Comparison of ENCODE assay signal across 23 mouse cellular contexts in the genomic region with DNA sequence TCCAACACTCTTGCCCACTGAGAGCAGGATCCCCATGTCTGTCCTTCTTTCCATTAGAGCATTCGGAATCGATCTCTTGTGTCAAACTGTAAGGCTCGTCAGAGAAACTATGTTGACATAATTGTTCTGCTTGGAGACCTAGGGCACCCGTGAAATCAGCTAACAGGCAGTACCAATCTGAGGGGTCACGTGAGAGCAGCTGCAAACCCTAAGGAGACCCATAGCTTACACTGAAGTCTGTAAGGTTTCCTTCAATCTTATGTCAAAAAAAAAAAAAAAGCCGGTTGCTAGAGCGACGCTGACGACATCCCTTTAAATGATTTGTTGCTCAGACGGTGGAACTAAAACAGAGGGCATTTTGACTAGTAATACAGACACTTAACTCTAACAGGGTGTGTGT.
DNase-seq lines count a peak whose midpoint lies in the region; ATAC-seq and TF ChIP-seq lines count a peak whose summit lies in the region.
"Had no signal": no experiment of that assay in that cellular context is flagged by ENCODE, and none has a peak within 500 bp of the region (broad histone marks: within the 10 kb centered on the region; RNA-seq: fewer than 3 reads in every experiment).

No protein-coding gene starts in this region.

- no peaks in the 10 kb centered on the region for H3K27me3 ChIP-seq in midbrain, embryonic 11.5 days (ENCODE audit: control insufficient read depth, insufficient read depth, low read length)
- no peaks in the 10 kb centered on the region for H3K27me3 ChIP-seq in midbrain, embryonic 10.5 days (ENCODE audit: low read depth, poor library complexity, severe bottlenecking)
- H3K27me3 ChIP-seq in embryonic facial prominence, embryonic 11.5 days (ENCODE audit: control insufficient read depth, insufficient read depth, low read length), result no peaks in the 10 kb centered on the region
- H3K27me3 ChIP-seq in embryonic facial prominence, embryonic 14.5 days (replicated peaks; ENCODE audit: control insufficient read depth, insufficient read depth, low read length), result no peaks in the 10 kb centered on the region
- no peaks in the 10 kb centered on the region for H3K27me3 ChIP-seq in lung, postnatal 0 days (replicated peaks; ENCODE audit: insufficient read depth, low read length)
- H3K27me3 ChIP-seq: CH12.LX; embryonic facial prominence, embryonic 12.5 days; forebrain, embryonic 13.5 days; forebrain, embryonic 15.5 days had no signal

- H3K4me3 ChIP-seq in midbrain, embryonic 11.5 days (ENCODE audit: low read depth, low read length), result no peak overlapping the region
- no peak overlapping the region for H3K4me3 ChIP-seq in midbrain, embryonic 10.5 days
- no peak overlapping the region for H3K4me3 ChIP-seq in embryonic facial prominence, embryonic 11.5 days (ENCODE audit: low read depth, low read length)
- no peak overlapping the region for H3K4me3 ChIP-seq in embryonic facial prominence, embryonic 14.5 days (ENCODE audit: low read depth, low read length)
- H3K4me3 ChIP-seq in lung, postnatal 0 days (ENCODE audit: low read depth, low read length), result no peak overlapping the region
- H3K4me3 ChIP-seq: embryonic facial prominence, embryonic 12.5 days; forebrain, embryonic 13.5 days; forebrain, embryonic 15.5 days had no signal

- DNase-seq in embryo, embryonic 10.5 days (ENCODE audit: low spot score), result peak; percentile 22
- DNase-seq in embryo, embryonic 9.5 days (ENCODE audit: extremely low spot score), result no peak
- DNase-seq in midbrain, embryonic 11.5 days (ENCODE audit: low spot score, missing footprints), result peak; percentile 74
- no peak for DNase-seq in midbrain, embryonic 10.5 days (ENCODE audit: low spot score)
- peak; percentile 30 for DNase-seq in embryonic facial prominence, embryonic 11.5 days (ENCODE audit: low spot score)
- peak; percentile 28 for DNase-seq in embryonic facial prominence, embryonic 14.5 days (ENCODE audit: low spot score)
- no peak for DNase-seq in frontal cortex, postnatal 14 days (ENCODE audit: low spot score in 2 of 2)
- no peak for DNase-seq in lung, postnatal 0 days (ENCODE audit: low spot score)
- DNase-seq: adrenal gland, adult 2 months; adrenal gland, postnatal 10 days; adrenal gland, postnatal 25 days; B cell, adult 2 months; cerebellum, adult 11 months; cerebellum, adult 18-20 months; cerebellum, adult 8-10 months; cerebellum, postnatal 25 days; embryo, embryonic 11 days; forebrain, postnatal 0 days had no signal

- no peaks in the 10 kb centered on the region for H3K36me3 ChIP-seq in midbrain, embryonic 11.5 days (ENCODE audit: control insufficient read depth, insufficient read depth, low read length)
- H3K36me3 ChIP-seq in midbrain, embryonic 10.5 days, result no peaks in the 10 kb centered on the region
- H3K36me3 ChIP-seq in embryonic facial prominence, embryonic 11.5 days (replicated peaks; ENCODE audit: control insufficient read depth, insufficient read depth, low read depth, low read length), result no peaks in the 10 kb centered on the region
- H3K36me3 ChIP-seq in embryonic facial prominence, embryonic 14.5 days (ENCODE audit: control insufficient read depth, insufficient read depth, low read length), result no peaks in the 10 kb centered on the region
- no peaks in the 10 kb centered on the region for H3K36me3 ChIP-seq in lung, postnatal 0 days (ENCODE audit: insufficient read depth, low read length)
- H3K36me3 ChIP-seq: embryonic facial prominence, embryonic 12.5 days; forebrain, embryonic 15.5 days had no signal

- no peak for ATAC-seq in midbrain, embryonic 11.5 days (ENCODE audit: low FRiP score)
- peak; percentile 65; the same call in 1 of the 2 replicates for ATAC-seq in embryonic facial prominence, embryonic 11.5 days (replicated peaks; ENCODE audit: insufficient number of reproducible peaks, low FRiP score, low TSS enrichment, low read depth)
- ATAC-seq in embryonic facial prominence, embryonic 14.5 days (ENCODE audit: low read depth), result no peak
- ATAC-seq in lung, postnatal 0 days, result no peak
- ATAC-seq: CD4-positive, CD25-positive, alpha-beta regulatory T cell, adult 4 months; forebrain, embryonic 13.5 days; forebrain, embryonic 15.5 days; forebrain, postnatal 0 days had no signal

- TF ChIP-seq EP300 in lung, postnatal 0 days (IDR thresholded peaks at IDR 0.05), result no peak

- H3K9me3 ChIP-seq in midbrain, embryonic 11.5 days (ENCODE audit: control insufficient read depth, low read length), result no peaks in the 10 kb centered on the region; the same call in 1 of the 2 replicates
- peaks cover 8% of the 10 kb centered on the region for H3K9me3 ChIP-seq in midbrain, embryonic 10.5 days (replicated peaks)
- no peaks in the 10 kb centered on the region for H3K9me3 ChIP-seq in embryonic facial prominence, embryonic 11.5 days (replicated peaks; ENCODE audit: control insufficient read depth, low read length)
- H3K9me3 ChIP-seq in embryonic facial prominence, embryonic 14.5 days (ENCODE audit: control insufficient read depth, low read length), result no peaks in the 10 kb centered on the region
- H3K9me3 ChIP-seq in lung, postnatal 0 days (ENCODE audit: low read length), result no peaks in the 10 kb centered on the region
- H3K9me3 ChIP-seq: embryonic facial prominence, embryonic 12.5 days; forebrain, embryonic 15.5 days had no signal

- no peaks in the 10 kb centered on the region for H3K4me1 ChIP-seq in midbrain, embryonic 11.5 days (ENCODE audit: control insufficient read depth, insufficient read depth, low read length)
- no peaks in the 10 kb centered on the region for H3K4me1 ChIP-seq in midbrain, embryonic 10.5 days
- no peaks in the 10 kb centered on the region for H3K4me1 ChIP-seq in embryonic facial prominence, embryonic 11.5 days (ENCODE audit: control insufficient read depth, insufficient read depth, low read length)
- H3K4me1 ChIP-seq in embryonic facial prominence, embryonic 14.5 days (ENCODE audit: control insufficient read depth, insufficient read depth, low read length), result no peaks in the 10 kb centered on the region
- no peaks in the 10 kb centered on the region for H3K4me1 ChIP-seq in lung, postnatal 0 days (ENCODE audit: insufficient read depth, low read depth, low read length)
- H3K4me1 ChIP-seq: embryonic facial prominence, embryonic 12.5 days; forebrain, embryonic 13.5 days; forebrain, embryonic 15.5 days had no signal

- no peak for TF ChIP-seq CTCF in lung, postnatal 0 days (IDR thresholded peaks at IDR 0.05)

- no peak overlapping the region for H3K9ac ChIP-seq in midbrain, embryonic 11.5 days (ENCODE audit: low read length)
- H3K9ac ChIP-seq in embryonic facial prominence, embryonic 11.5 days (replicated peaks; ENCODE audit: low read length), result no peak overlapping the region
- no peak overlapping the region for H3K9ac ChIP-seq in embryonic facial prominence, embryonic 14.5 days (ENCODE audit: low read depth, low read length)
- H3K9ac ChIP-seq in lung, postnatal 0 days (replicated peaks; ENCODE audit: low read depth), result no peak overlapping the region
- H3K9ac ChIP-seq: embryonic facial prominence, embryonic 12.5 days; forebrain, embryonic 13.5 days; forebrain, embryonic 15.5 days; forebrain, postnatal 0 days had no signal

- no peak overlapping the region for H3K4me2 ChIP-seq in midbrain, embryonic 11.5 days
- H3K4me2 ChIP-seq in embryonic facial prominence, embryonic 11.5 days (ENCODE audit: low read depth, low read length), result no peak overlapping the region
- no peak overlapping the region for H3K4me2 ChIP-seq in embryonic facial prominence, embryonic 14.5 days (ENCODE audit: low read depth, low read length)
- no peak overlapping the region for H3K4me2 ChIP-seq in lung, postnatal 0 days (replicated peaks; ENCODE audit: low read depth, low read length)
- H3K4me2 ChIP-seq: embryonic facial prominence, embryonic 12.5 days; forebrain, embryonic 13.5 days; forebrain, embryonic 15.5 days had no signal

- no peak overlapping the region for H3K27ac ChIP-seq in midbrain, embryonic 11.5 days (ENCODE audit: low read depth, low read length)
- no peak overlapping the region for H3K27ac ChIP-seq in midbrain, embryonic 10.5 days (replicated peaks)
- no peak overlapping the region for H3K27ac ChIP-seq in embryonic facial prominence, embryonic 11.5 days (replicated peaks; ENCODE audit: low read depth, low read length)
- H3K27ac ChIP-seq in embryonic facial prominence, embryonic 14.5 days (replicated peaks; ENCODE audit: low read depth, low read length), result no peak overlapping the region
- H3K27ac ChIP-seq in lung, postnatal 0 days (ENCODE audit: low read length), result no peak overlapping the region
- H3K27ac ChIP-seq: embryonic facial prominence, embryonic 12.5 days; forebrain, embryonic 13.5 days; forebrain, embryonic 15.5 days had no signal

- WGBS in midbrain, embryonic 11.5 days, result 79% methylated on average over 10 of the region's 10 CpGs
- 82% methylated on average over 10 of the region's 10 CpGs for WGBS in midbrain, embryonic 10.5 days
- 48% methylated on average over 10 of the region's 10 CpGs for WGBS in embryonic facial prominence, embryonic 11.5 days
- WGBS in embryonic facial prominence, embryonic 14.5 days, result 45% methylated on average over 10 of the region's 10 CpGs
- 56% methylated on average over 10 of the region's 10 CpGs for WGBS in lung, postnatal 0 days

Comparison
In these comparisons a context has a peak if more than half of its experiments do, and no peak if none do; other contexts are left out.
1. DNase-seq: peak in embryo, embryonic 10.5 days (single experiment), midbrain, embryonic 11.5 days (single experiment), embryonic facial prominence, embryonic 11.5 days (single experiment) and embryonic facial prominence, embryonic 14.5 days (single experiment); none in embryo, embryonic 9.5 days (single experiment), midbrain, embryonic 10.5 days (single experiment), frontal cortex, postnatal 14 days (0 of 2) and lung, postnatal 0 days (single experiment).